Mouse (Mus musculus) C3H10T1/2 (cell line): ENCODE data around the gene Farsb. TPM values are rescaled to one million over a fixed set of nuclear protein-coding genes. Genes with fewer than 3 reads are reported as not detected.

ENCODE experiments used
- polyA plus RNA-seq, 2 experiments: library from polyadenylated mRNA; unstranded; fragments of >200 nt; fragmentation: generic; extraction: Trizol; gene quantifications; one replicate each; pipeline ENCODE4 v1.2.1; 2012; ENCODE audit warnings: missing spikeins in 2 of 2

Farsb gene
- polyA plus RNA-seq, result 10 to 100 TPM; 15.0 to 29.7 TPM

DNA sequence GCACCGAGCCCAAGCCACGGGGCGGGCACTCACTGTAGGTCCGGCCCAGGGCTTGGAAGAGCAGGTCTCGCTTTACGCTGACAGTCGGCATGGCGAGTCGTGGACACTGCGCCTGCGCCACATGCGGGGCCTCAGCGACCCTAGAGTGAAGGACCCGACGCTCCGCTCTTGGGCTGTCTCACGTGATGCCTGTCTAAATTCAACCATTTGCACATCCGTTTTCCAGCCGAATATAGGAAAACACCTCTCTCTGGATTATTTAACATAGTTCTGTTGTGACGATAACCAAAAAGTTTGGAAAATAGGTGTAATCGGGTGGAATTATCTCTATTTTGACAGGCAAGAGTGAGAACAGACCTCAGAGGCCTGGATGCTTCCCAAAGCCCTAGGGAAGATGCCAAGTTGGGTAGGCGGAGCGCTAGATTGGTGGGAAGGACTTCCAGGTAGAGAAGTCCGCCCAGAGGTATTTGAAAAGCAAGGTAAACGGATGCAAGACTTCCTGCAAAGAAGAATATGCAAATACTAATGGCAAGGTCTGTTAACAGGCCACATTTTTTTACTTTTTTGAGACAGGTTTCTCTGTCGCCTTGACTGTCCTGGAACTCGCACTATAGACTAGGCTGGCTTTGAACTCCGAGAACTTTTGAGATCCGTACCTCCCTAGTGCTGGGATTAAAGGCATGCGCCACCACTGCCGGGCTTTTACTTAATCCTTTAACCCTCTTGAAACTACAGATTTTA is at the start of gene Farsb:
Gene Farsb (minus strand): TSS at position 146 of the 741 bp plus-strand sequence.

DNA sequence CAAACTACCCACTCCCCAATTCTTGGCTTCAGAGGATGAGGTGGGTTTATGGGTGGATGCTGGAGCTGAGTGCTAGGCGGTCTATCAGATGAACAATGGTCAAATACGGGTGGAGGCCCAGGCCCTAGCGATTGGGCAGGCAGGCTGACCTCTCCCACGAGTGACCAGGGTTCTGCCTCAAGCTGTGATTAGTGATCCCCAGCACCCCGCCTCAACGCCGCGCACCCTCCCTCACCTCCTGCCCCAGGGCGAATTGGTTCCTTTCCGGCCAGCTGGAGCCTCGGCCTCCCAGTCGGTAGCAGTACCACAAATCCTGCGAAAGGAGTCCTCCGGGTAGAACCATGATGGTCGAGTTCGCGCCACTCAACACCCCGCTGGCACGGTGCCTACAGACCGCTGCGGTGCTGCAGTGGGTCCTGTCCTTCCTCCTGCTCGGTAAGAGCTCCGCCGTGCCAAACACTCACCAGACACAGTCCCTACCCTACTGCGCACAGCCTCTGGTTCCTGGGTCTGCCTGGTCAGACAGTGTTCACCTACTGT is 23.0 kb upstream of the Farsb start, which contains the start of gene BC035947:
Gene BC035947 (minus strand): TSS at position 538 of the 540 bp plus-strand sequence.

DNA sequence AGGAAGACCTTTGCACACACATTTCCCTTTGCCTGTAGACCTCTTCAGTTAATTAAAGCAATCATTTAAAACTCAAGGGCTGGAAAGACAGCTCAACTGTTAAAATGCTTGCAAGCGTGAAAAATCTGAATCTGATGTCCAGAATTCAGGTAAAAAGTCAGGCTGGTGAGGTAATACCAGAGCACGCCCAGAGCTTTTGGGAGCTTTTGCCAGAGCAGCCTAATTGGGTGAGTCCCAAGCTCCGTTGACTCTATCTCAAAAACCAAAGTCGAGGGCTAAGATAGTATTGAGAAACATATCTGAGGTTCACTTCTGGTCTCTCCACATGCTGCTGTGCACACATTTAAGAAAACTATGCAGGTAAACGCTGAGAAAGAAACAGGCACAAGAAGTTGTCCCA is 22.2 kb upstream of the Farsb start, which contains the start of gene Mogat1:
Gene Mogat1 (plus strand): TSS at position 130 of the 400 bp plus-strand sequence.

Other genes starting within 250 kb of the Farsb start
- gene Sgpp2, start 178.6 kb downstream of the Farsb start, polyA plus RNA-seq, result under 1 TPM; 0.01 to 0.12 TPM
- under 1 TPM in 1 of 2 experiments, not detected in 1; 0.31 TPM for gene Mogat1, start 22.1 kb upstream of the Farsb start, polyA plus RNA-seq
- gene BC035947, start 23.3 kb upstream of the Farsb start, polyA plus RNA-seq, result not detected
- gene Acsl3, start 168.9 kb upstream of the Farsb start, polyA plus RNA-seq, result 10 to 100 TPM in 1 of 2 experiments, 1 to 10 TPM in 1; 1.4 to 12.0 TPM
- gene Utp14b, start 169.1 kb upstream of the Farsb start, polyA plus RNA-seq, result under 1 TPM; 0.09 to 0.53 TPM